ENCODE assay signal across 8 mouse cellular contexts in the genomic region with DNA sequence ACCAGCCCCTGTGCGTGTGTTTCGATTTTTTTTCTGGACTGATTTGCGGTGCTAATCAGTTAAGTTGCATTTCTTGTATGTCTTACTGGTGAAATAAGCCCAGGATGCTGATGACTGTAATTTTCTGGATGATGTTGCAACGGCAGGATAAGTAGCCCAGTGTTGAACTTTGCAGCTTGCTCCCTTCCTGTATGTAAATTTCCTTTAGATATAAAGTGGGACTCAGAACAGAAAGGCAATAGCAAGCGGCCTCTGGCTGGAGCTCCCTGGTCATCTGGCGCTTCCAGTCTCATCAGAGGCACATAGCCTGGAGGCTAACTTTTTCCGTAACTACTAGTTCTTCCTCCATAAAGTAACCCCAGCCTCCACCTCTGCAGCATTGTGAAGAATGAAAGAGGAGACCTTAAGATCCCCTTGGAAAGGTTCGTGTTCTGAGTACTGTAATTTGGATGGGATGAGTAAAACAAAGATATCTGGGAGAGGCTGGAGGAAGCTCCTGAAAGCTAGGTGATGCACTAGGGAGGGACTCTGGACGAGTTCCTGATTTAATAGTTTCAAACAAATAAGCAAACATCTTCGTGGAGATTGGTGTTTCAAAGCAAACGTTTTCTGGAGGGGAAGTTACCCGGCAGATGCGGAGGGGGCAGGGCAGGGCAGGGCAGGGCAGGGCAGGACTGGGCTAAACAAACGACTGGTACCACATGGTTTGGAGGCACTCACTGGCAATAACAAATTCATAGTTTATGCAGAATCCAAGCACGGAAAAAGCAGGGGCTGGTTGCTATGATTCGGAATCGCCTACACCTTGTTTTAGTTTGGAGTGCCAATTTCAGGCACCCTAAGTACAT.
DNase-seq lines count a peak whose midpoint lies in the region; ATAC-seq lines count a peak whose summit lies in the region.

No protein-coding gene starts in this region.

- H3K4me1 ChIP-seq in intestine, embryonic 14.5 days (replicated peaks; ENCODE audit: control insufficient read depth, insufficient read depth, low read length): peaks cover 13% of the 10 kb centered on the region
- H3K4me1 ChIP-seq in liver, embryonic 12.5 days: peaks cover 33% of the 10 kb centered on the region

- peak overlapping the region; percentile 30 for H3K9ac ChIP-seq in intestine, embryonic 14.5 days (ENCODE audit: low read length)
- 0 out of 2 replicates have a peak overlapping the region, but pooled peaks have one; percentile 14 for H3K9ac ChIP-seq in liver, embryonic 12.5 days

- no peak for ATAC-seq in intestine, embryonic 14.5 days (replicated peaks; ENCODE audit: low FRiP score, low TSS enrichment, low read depth)
- no peak for ATAC-seq in liver, embryonic 12.5 days
- peak; percentile 38 for ATAC-seq in monocyte, adult 5-6 weeks (replicated peaks; ENCODE audit: insufficient number of reproducible peaks, low FRiP score, low TSS enrichment, poor library complexity, severe bottlenecking)

- peaks cover 6% of the 10 kb centered on the region; the same call in 1 of the 2 replicates for H3K36me3 ChIP-seq in intestine, embryonic 14.5 days (ENCODE audit: control insufficient read depth, insufficient read depth, low read length)
- peaks cover 12% of the 10 kb centered on the region for H3K36me3 ChIP-seq in liver, embryonic 12.5 days

- H3K4me2 ChIP-seq in intestine, embryonic 14.5 days (ENCODE audit: low read length): peak overlapping the region; percentile 84
- H3K4me2 ChIP-seq in liver, embryonic 12.5 days: peak overlapping the region; percentile 98

- H3K27me3 ChIP-seq in intestine, embryonic 14.5 days (replicated peaks; ENCODE audit: control insufficient read depth, insufficient read depth, low read length): peaks cover 12% of the 10 kb centered on the region; the same call in 1 of the 2 replicates
- H3K27me3 ChIP-seq in liver, embryonic 12.5 days (replicated peaks): peaks cover 37% of the 10 kb centered on the region

- peak; percentile 49 for DNase-seq in cerebellum, adult 9-10 months
- no peak for DNase-seq in cerebellum, adult 11 months
- DNase-seq in ZHBTc4 (ENCODE audit: low read depth, low spot score): peak; percentile 48
- DNase-seq in gastrocnemius, postnatal 14 days: peak; percentile 53
- DNase-seq in intestine, embryonic 14.5 days (ENCODE audit: low spot score): no peak
- DNase-seq in thymus, postnatal 36 days: peak; percentile 54 to 57

- H3K27ac ChIP-seq in intestine, embryonic 14.5 days (ENCODE audit: low read depth): peak overlapping the region; percentile 91; the same call in 1 of the 2 replicates
- H3K27ac ChIP-seq in liver, embryonic 12.5 days: no peak overlapping the region

- intact Hi-C loops in gastrocnemius, postnatal 14 days (cut with DNase I; ENCODE audit: low total_unique reads): no loop called here

- no peaks in the 10 kb centered on the region for H3K9me3 ChIP-seq in intestine, embryonic 14.5 days (ENCODE audit: control insufficient read depth, low read length)
- no peaks in the 10 kb centered on the region for H3K9me3 ChIP-seq in liver, embryonic 12.5 days (replicated peaks)

- 23% methylated on average over 17 of the region's 17 CpGs for WGBS in intestine, embryonic 14.5 days
- WGBS in liver, embryonic 12.5 days (ENCODE audit: insufficient replicate concordance): 14% methylated on average over 17 of the region's 17 CpGs

- peak overlapping the region; percentile 76 for H3K4me3 ChIP-seq in intestine, embryonic 14.5 days (ENCODE audit: low read depth, low read length)
- H3K4me3 ChIP-seq in liver, embryonic 12.5 days: peak overlapping the region; percentile 68

Comparison
In these comparisons a context has a peak if more than half of its experiments do, and no peak if none do; other contexts are left out.
1. DNase-seq: peak in cerebellum, adult 9-10 months (single experiment), ZHBTc4 (single experiment), gastrocnemius, postnatal 14 days (single experiment) and thymus, postnatal 36 days (2 of 2); none in cerebellum, adult 11 months (single experiment) and intestine, embryonic 14.5 days (single experiment).